In genomic region chr14:57397221-57397620, GRCm38 (mm10) we compare ENCODE assay signal across 14 mouse cellular contexts. TPM values are rescaled to one million over a fixed set of nuclear protein-coding genes. Genes with fewer than 3 reads are reported as not detected.
DNase-seq lines count a peak whose midpoint lies in the region; ATAC-seq and TF ChIP-seq lines count a peak whose summit lies in the region.
"Had no signal": no experiment of that assay in that cellular context is flagged by ENCODE, and none has a peak within 500 bp of the region (broad histone marks: within the 10 kb centered on the region; RNA-seq: fewer than 3 reads in every experiment).

No protein-coding gene starts in this region.

- no peak overlapping the region for H3K27ac ChIP-seq in embryonic facial prominence, embryonic 15.5 days (replicated peaks)
- H3K27ac ChIP-seq in intestine, embryonic 14.5 days (ENCODE audit: low read depth), result no peak overlapping the region
- H3K27ac ChIP-seq in kidney, postnatal 0 days, result 0 out of 2 replicates have a peak overlapping the region, but pooled peaks have one; percentile 51
- H3K27ac ChIP-seq in liver, embryonic 16.5 days (ENCODE audit: low read length), result no peak overlapping the region
- no peak overlapping the region for H3K27ac ChIP-seq in neural tube, embryonic 15.5 days (replicated peaks)
- H3K27ac ChIP-seq: forebrain, embryonic 13.5 days; heart, embryonic 15.5 days; liver, embryonic 14.5 days had no signal

- no peak for ATAC-seq in embryonic facial prominence, embryonic 15.5 days (ENCODE audit: insufficient number of reproducible peaks, low FRiP score, low TSS enrichment, low read depth)
- no peak for ATAC-seq in intestine, embryonic 14.5 days (replicated peaks; ENCODE audit: low FRiP score, low TSS enrichment, low read depth)
- no peak; the same call in 1 of the 2 replicates for ATAC-seq in kidney, postnatal 0 days (replicated peaks; ENCODE audit: low FRiP score, low read depth)
- ATAC-seq in liver, embryonic 16.5 days (ENCODE audit: low read depth), result no peak
- ATAC-seq in neural tube, embryonic 15.5 days (ENCODE audit: low FRiP score), result no peak

- no peaks in the 10 kb centered on the region for H3K9me3 ChIP-seq in embryonic facial prominence, embryonic 15.5 days (replicated peaks)
- 0 out of 2 replicates have a peak, but pooled peaks cover 2% of the 10 kb centered on the region for H3K9me3 ChIP-seq in intestine, embryonic 14.5 days (ENCODE audit: control insufficient read depth, low read length)
- no peaks in the 10 kb centered on the region for H3K9me3 ChIP-seq in kidney, postnatal 0 days (replicated peaks; ENCODE audit: low read length)
- H3K9me3 ChIP-seq in liver, embryonic 16.5 days (replicated peaks; ENCODE audit: control insufficient read depth, low read length), result no peaks in the 10 kb centered on the region
- H3K9me3 ChIP-seq in neural tube, embryonic 15.5 days (replicated peaks), result no peaks in the 10 kb centered on the region
- H3K9me3 ChIP-seq: forebrain, embryonic 13.5 days; heart, embryonic 15.5 days had no signal

- H3K27me3 ChIP-seq in embryonic facial prominence, embryonic 15.5 days, result no peaks in the 10 kb centered on the region
- H3K27me3 ChIP-seq in intestine, embryonic 14.5 days (replicated peaks; ENCODE audit: control insufficient read depth, insufficient read depth, low read length), result no peaks in the 10 kb centered on the region
- H3K27me3 ChIP-seq in kidney, postnatal 0 days (ENCODE audit: insufficient read depth, low read length), result no peaks in the 10 kb centered on the region
- no peaks in the 10 kb centered on the region for H3K27me3 ChIP-seq in liver, embryonic 16.5 days (ENCODE audit: control insufficient read depth, insufficient read depth, low read depth, low read length)
- peaks cover 9% of the 10 kb centered on the region; the same call in 1 of the 2 replicates for H3K27me3 ChIP-seq in neural tube, embryonic 15.5 days (replicated peaks)
- H3K27me3 ChIP-seq: heart, embryonic 15.5 days had no signal

- WGBS in embryonic facial prominence, embryonic 15.5 days, result 79% methylated on average over 5 of the region's 5 CpGs
- 82% methylated on average over 5 of the region's 5 CpGs for WGBS in intestine, embryonic 14.5 days
- 80% methylated on average over 5 of the region's 5 CpGs for WGBS in kidney, postnatal 0 days
- 69% methylated on average over 5 of the region's 5 CpGs for WGBS in liver, embryonic 16.5 days (ENCODE audit: insufficient replicate concordance)
- 89% methylated on average over 5 of the region's 5 CpGs for WGBS in neural tube, embryonic 15.5 days

- no peaks in the 10 kb centered on the region for H3K36me3 ChIP-seq in embryonic facial prominence, embryonic 15.5 days
- H3K36me3 ChIP-seq in intestine, embryonic 14.5 days (ENCODE audit: control insufficient read depth, insufficient read depth, low read length), result no peaks in the 10 kb centered on the region
- H3K36me3 ChIP-seq in kidney, postnatal 0 days (ENCODE audit: insufficient read depth, low read length), result no peaks in the 10 kb centered on the region
- no peaks in the 10 kb centered on the region for H3K36me3 ChIP-seq in liver, embryonic 16.5 days (ENCODE audit: control insufficient read depth, insufficient read depth)
- no peaks in the 10 kb centered on the region for H3K36me3 ChIP-seq in neural tube, embryonic 15.5 days
- H3K36me3 ChIP-seq: heart, embryonic 15.5 days had no signal

- no peak for TF ChIP-seq CTCF in kidney, postnatal 0 days (IDR thresholded peaks at IDR 0.05; ENCODE audit: low read depth)

- 0 out of 2 replicates have a peak overlapping the region, but pooled peaks have one; percentile 73 for H3K4me3 ChIP-seq in embryonic facial prominence, embryonic 15.5 days (replicated peaks)
- H3K4me3 ChIP-seq in intestine, embryonic 14.5 days (ENCODE audit: low read depth, low read length), result no peak overlapping the region
- H3K4me3 ChIP-seq in kidney, postnatal 0 days (replicated peaks; ENCODE audit: low read depth, low read length), result no peak overlapping the region
- H3K4me3 ChIP-seq in liver, embryonic 16.5 days (ENCODE audit: low read depth, low read length), result no peak overlapping the region
- no peak overlapping the region for H3K4me3 ChIP-seq in neural tube, embryonic 15.5 days (replicated peaks)

- H3K4me2 ChIP-seq in embryonic facial prominence, embryonic 15.5 days (replicated peaks), result no peak overlapping the region; the same call in 1 of the 2 replicates
- peak overlapping the region; percentile 78; the same call in 1 of the 2 replicates for H3K4me2 ChIP-seq in intestine, embryonic 14.5 days (ENCODE audit: low read length)
- no peak overlapping the region for H3K4me2 ChIP-seq in kidney, postnatal 0 days (ENCODE audit: low read length)
- H3K4me2 ChIP-seq in liver, embryonic 16.5 days (ENCODE audit: low read depth, low read length), result peak overlapping the region; percentile 94; the same call in 1 of the 2 replicates
- no peak overlapping the region for H3K4me2 ChIP-seq in neural tube, embryonic 15.5 days

- intact Hi-C loops in heart, postnatal 25 days (cut with DNase I), result no loop called here

- peaks cover 11% of the 10 kb centered on the region for H3K4me1 ChIP-seq in embryonic facial prominence, embryonic 15.5 days
- H3K4me1 ChIP-seq in intestine, embryonic 14.5 days (replicated peaks; ENCODE audit: control insufficient read depth, insufficient read depth, low read length), result 0 out of 2 replicates have a peak, but pooled peaks cover 2% of the 10 kb centered on the region
- H3K4me1 ChIP-seq in kidney, postnatal 0 days (replicated peaks; ENCODE audit: insufficient read depth, low read length), result no peaks in the 10 kb centered on the region
- peaks cover 9% of the 10 kb centered on the region for H3K4me1 ChIP-seq in liver, embryonic 16.5 days (ENCODE audit: control insufficient read depth, low read depth, low read length)
- peaks cover 5% of the 10 kb centered on the region for H3K4me1 ChIP-seq in neural tube, embryonic 15.5 days

- no peak for DNase-seq in intestine, embryonic 14.5 days (ENCODE audit: low spot score)
- DNase-seq in kidney, postnatal 0 days (ENCODE audit: low spot score), result peak; percentile 2
- no peak for DNase-seq in left cerebral cortex, adult 18-20 months (ENCODE audit: low spot score in 2 of 2)
- no peak for DNase-seq in heart, postnatal 25 days (ENCODE audit: low spot score)
- DNase-seq: adrenal gland, postnatal 36 days; cerebellum, postnatal 10 days; lung, postnatal 14 days; right cerebral cortex, adult 18-20 months had no signal

- H3K9ac ChIP-seq in embryonic facial prominence, embryonic 15.5 days, result no peak overlapping the region
- H3K9ac ChIP-seq in intestine, embryonic 14.5 days (ENCODE audit: low read length), result no peak overlapping the region
- no peak overlapping the region for H3K9ac ChIP-seq in kidney, postnatal 0 days (ENCODE audit: low read depth, low read length)
- H3K9ac ChIP-seq in liver, embryonic 16.5 days (ENCODE audit: low read depth, low read length), result no peak overlapping the region
- H3K9ac ChIP-seq in neural tube, embryonic 15.5 days (replicated peaks), result no peak overlapping the region

RNA-seq across cellular contexts. Expression of gene Cryl1, which starts 1.1 kb away (rescaled TPM):
- polyA plus RNA-seq in embryonic facial prominence, embryonic 15.5 days (2015; fragmentation: Nextera tagmentation; extraction: Ambion mirVana), result 38.5 and 47.8 TPM in 2 replicates
- polyA plus RNA-seq in intestine, embryonic 14.5 days (2014; fragmentation: Nextera tagmentation; extraction: Ambion mirVana), result 61.9 and 66.7 TPM in 2 replicates
- polyA plus RNA-seq in kidney, postnatal 0 days (2015; fragmentation: Nextera tagmentation; extraction: Ambion mirVana), result 100 and 105 TPM in 2 replicates
- polyA plus RNA-seq in liver, embryonic 16.5 days (2015; fragmentation: Nextera tagmentation; extraction: Ambion mirVana), result 6.3 and 7.6 TPM in 2 replicates
- 10 to 100 TPM; 16.3 to 18.4 TPM for total RNA-seq in left cerebral cortex, adult 18-20 months (2021)
- 1 to 10 TPM; 5.3 to 6.1 TPM for total RNA-seq in heart, postnatal 25 days (2021)
- 12.2 and 24.5 TPM in 2 replicates for polyA plus RNA-seq in neural tube, embryonic 15.5 days (2015; fragmentation: Nextera tagmentation; extraction: Ambion mirVana)

RNA-seq across cellular contexts. Expression of gene Ift88, which starts 26.6 kb away (rescaled TPM):
- polyA plus RNA-seq in embryonic facial prominence, embryonic 15.5 days (2015; fragmentation: Nextera tagmentation; extraction: Ambion mirVana), result 19.1 and 19.8 TPM in 2 replicates
- 13.0 and 17.1 TPM in 2 replicates for polyA plus RNA-seq in intestine, embryonic 14.5 days (2014; fragmentation: Nextera tagmentation; extraction: Ambion mirVana)
- polyA plus RNA-seq in kidney, postnatal 0 days (2015; fragmentation: Nextera tagmentation; extraction: Ambion mirVana), result 9.3 and 10.8 TPM in 2 replicates
- polyA plus RNA-seq in liver, embryonic 16.5 days (2015; fragmentation: Nextera tagmentation; extraction: Ambion mirVana), result 1.2 and 1.4 TPM in 2 replicates
- 10 to 100 TPM; 17.1 to 19.7 TPM for total RNA-seq in left cerebral cortex, adult 18-20 months (2021)
- total RNA-seq in heart, postnatal 25 days (2021), result 1 to 10 TPM; 3.7 to 5.1 TPM
- 14.6 and 18.3 TPM in 2 replicates for polyA plus RNA-seq in neural tube, embryonic 15.5 days (2015; fragmentation: Nextera tagmentation; extraction: Ambion mirVana)

Comparison
In these comparisons a context has a peak if more than half of its experiments do, and no peak if none do; other contexts are left out.
1. H3K4me2 ChIP-seq: peak in intestine, embryonic 14.5 days (single experiment) and liver, embryonic 16.5 days (single experiment); none in embryonic facial prominence, embryonic 15.5 days (single experiment), kidney, postnatal 0 days (single experiment) and neural tube, embryonic 15.5 days (single experiment).